Mouse (Mus musculus) spleen, postnatal 4 days (tissue): ENCODE measurements around the gene Rxylt1.

Experiments
- DNase-seq, 2 experiments: peaks; one replicate each; pipeline ENCODE4 v3.0.0; 2022; ENCODE audit warnings: low spot score in 2 of 2

The Rxylt1 gene

DNA sequence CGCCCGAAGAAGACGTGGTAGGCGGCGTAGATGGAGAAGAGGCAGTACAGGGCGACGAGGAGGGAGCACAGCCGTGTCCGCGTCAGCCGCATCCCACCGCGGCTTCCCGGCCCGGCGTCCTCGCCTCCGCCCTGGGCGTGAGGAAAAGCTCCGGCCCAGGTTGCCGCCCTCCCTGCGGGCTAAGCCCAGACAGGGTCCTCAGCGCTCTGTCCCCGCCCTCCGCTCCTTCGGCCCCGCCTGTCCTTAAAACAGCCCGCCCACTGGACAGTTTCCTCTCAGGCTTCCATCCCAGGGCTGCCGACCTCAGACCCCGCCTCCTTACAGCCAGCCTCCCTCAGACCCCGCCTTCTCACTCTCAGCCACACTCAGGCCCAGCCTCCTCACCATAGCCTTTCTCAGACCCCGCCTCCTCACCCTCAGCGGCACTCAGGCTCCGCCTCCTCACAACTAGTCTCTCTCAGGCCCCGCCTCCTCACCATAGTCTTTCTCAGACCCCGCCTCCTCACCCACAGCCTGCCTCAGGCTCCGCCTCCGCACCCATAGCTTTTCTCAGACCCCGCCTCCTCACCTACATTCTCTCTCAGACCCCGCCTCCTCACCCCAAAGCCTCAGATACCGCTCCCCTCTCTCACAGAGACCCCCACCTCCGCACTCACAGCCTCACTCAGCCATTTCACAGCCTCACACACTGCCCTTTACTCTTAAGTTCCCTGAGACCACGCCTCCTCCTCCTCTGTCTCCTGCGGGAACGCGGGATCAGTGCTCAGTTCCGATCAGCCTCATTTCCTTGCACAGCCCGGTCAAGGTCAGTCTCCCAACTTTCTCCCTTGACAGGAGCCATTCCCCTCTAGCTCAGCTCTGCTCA, at the start of gene Rxylt1:
TSS of gene Rxylt1 (minus strand) at position 392 of the 865 bp plus-strand sequence.
- peak; percentile 89 to 90 for DNase-seq

DNA sequence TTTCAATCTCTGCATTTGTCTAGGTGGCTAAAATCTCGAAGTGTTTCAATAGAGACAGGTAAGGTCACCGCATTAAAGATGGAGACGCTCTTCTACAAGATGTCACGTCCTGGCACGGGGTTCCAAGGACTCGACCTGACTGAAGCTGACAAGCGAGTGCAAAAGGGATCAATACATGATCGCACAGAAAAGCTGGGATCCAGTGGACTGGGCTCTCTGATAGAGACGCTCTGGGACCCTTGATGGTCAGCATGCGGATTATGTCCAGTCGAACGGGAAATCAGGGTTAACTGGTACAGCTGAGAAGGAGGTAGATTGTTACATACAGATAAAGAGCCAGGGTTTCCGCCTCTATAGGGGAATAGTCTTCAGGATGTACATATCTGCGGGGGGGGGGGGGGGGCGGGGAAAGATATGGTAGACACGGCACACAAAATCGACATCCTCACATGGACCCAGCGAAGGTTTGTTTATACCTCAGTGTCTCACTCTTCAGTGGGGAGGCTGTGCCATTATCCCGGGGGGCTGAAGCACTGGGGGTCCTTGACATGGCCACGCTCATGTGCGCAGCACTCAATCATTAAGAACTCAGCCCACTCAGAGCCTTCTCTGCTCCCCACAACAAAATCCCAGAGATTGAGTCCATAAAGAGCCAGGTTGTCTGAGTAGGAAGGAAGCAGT, 24.3 kb upstream of the Rxylt1 start:
- no peak for DNase-seq

DNA sequence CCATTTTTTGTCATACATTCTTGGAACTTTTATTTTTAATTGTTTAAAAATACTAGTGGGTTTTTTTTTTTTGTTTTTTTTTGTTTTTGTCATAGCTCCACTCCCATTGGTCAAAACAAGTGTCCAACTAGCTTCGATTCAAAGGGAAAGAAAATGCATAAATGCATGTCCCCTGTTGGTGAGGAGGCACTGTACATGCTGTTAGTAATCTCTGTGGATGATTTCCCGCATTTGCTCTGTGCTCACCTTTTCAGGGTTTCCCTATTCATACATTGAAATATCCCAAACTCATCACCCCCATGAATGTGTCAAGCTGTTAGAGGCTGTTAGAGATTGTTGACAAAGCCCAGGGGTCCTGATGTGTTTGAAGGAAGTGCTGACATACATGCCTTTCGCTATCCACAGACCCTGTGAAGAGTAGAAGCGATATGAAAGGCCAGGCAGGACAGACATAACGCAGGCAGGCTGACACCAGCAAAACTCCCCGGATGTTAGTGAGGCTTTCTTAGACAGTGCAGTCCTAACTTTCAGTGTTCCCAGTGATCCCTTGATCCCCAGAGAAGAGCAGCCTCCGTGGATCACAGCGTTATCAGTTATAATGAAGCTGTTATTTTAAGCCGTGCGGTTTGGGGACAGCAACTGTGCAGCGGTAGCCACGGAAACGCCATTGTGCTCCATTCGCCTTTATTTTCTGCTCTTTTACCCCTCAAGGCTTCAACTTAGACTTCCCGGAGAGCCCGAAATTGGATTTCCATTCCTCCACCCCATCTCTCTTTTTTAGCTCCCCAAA, 23.5 kb upstream of the Rxylt1 start:
- no peak for DNase-seq

DNA sequence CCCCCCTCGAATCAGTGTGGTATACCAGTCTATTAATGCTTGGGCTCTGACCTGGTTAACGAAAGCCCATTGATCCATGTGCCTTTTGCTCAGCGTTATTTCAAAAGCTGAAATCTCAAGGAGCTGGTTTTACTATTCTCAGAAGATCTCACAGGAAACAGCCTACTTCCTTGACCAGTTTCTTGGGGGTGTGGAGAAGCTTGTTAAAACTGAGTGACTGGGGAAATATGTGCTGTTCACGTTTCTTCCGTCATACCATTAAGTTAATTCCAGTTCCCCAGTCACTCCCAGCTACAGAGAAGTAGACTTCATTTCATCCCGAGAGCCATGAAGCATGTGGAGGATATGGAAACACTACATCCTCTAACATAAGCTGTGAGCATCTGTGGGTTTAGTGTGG, 22.3 kb upstream of the Rxylt1 start:
- DNase-seq: no peak

DNA sequence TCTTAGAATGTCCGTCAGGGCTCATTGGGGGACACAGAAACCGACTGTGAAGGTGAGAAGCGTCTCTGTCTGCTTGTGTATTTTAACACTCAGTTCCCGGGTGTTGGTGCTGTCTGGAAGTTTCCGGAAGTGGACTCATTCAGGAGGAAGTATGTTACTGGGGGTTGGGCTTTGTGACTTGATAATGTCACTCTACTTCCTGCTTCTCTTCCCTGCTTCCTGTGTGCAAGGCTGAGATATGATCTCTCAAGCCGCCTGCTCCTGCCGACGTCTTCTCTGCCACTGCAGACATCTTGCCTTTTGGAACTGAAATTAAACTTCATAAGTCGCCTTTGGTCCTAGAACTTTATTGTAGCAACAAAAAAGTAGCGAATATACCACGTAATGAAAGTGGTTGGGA, 19.5 kb upstream of the Rxylt1 start:
- no peak for DNase-seq

DNA sequence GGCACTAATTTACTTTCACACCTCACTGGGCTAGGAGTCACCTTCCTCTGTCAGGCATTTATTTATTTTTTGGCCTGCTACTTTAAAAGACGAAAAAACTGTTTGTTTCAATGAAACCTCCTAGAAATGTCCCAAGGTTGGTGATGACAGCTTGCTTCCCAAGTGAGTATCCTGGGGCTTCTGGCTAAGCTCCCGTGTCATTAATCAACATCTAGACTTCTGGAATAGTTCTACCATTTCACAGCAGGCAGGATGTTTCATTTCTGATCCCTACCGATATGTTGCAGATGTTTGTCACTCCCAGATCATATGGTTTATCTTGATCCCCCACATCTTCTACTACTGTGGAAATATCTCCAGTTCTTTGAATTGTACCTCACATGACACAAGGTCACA, 9.5 kb upstream of the Rxylt1 start:
- no peak for DNase-seq

DNA sequence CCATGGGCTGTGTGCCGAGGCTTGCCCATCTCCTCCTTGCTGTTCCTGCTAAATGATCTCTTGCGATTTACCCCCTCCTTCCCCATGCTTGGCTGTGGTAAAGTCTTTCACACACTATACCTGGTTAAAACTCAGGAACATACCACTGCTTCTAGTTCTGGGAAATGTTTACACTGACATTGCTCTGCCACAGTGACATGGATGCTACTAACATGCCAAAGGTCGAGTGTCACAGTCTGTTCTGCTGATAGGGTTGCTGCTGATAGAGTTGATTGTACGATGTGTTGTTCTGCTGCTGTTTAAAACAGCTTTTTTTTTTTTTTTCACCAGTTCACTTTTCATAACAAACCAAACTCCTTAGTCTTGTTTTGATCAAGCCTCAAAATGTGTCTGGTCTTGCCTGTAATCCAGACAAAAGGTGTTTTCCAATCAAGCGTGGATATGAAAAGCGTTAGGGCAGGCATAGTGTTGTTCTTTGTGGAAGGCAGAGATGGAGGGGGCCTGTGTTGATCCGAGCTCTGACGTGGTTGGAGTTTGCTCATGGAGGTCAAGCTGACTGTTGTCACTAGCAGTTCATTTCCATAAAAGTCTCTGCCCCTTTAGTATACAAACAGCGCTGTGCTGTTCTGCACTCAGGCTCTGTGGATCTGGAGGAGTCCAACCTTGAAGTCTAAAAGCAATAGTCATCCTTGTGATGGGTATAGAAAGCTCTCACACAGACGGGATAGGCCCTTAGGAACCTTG, 8.9 kb upstream of the Rxylt1 start:
- DNase-seq: no peak

DNA sequence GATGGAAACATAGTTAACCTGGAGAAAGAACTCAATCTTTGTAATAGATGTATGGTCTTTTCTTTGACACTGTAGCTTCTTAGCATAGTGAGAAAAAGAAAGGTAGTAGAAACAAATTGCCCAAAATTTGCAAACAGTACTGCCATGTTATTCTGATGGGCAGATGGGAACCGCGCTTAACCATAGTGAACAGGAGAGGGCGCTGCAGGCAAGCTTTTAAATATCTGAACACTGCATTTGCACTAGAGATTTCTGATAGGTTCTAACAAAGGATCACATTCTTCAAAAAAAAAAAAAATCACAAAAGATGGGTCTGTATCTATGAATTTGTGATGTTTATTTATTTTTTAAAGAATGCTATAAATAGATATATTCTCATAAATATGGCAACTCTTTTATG, 8.2 kb upstream of the Rxylt1 start:
- DNase-seq: no peak

DNA sequence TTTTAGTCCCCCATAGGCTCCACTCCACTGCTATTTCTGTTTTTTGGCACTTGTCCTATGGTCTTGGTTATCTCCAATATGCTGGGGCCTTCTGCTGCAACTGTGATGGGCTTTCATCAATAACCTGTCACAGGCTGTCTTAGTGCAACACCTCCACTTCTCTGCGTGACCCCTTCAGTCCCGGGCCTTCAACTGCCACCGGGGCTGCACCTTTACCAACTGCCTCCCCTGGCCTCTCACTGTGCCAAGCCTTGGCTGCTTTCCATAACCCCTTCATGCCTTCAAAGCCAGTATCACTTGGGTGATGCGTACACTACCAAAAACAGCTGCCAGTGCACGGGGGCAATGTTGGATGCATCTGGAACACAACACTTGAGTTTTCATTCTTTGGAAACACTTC, 5.5 kb upstream of the Rxylt1 start:
- DNase-seq: no peak

DNA sequence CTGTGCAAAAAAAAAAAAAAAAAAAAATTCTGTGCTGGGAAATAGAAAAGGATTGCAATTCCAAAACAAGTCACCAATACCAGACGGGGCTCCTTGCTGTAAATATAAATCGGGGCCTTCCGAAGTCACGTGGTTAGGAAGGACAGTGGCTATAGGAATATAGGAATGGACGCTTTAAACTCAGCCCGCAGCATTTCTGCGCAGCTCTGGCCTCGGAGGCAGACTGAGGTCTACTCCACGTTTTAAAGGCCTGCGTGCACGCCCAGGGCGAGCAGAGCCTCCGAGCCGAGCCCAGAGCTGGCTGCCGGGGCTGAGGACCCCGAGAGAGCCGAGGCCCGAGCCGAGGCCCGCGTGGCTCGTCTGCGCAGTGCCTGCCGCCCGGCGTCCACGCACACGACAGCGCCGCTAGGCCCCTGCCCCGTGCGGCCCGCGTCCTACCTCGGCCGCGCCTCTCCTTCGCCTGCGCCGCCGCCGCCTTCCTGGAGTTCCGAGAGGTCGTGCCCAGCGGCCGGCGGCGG, 650 bp downstream of the Rxylt1 start:
- DNase-seq: no peak

DNA sequence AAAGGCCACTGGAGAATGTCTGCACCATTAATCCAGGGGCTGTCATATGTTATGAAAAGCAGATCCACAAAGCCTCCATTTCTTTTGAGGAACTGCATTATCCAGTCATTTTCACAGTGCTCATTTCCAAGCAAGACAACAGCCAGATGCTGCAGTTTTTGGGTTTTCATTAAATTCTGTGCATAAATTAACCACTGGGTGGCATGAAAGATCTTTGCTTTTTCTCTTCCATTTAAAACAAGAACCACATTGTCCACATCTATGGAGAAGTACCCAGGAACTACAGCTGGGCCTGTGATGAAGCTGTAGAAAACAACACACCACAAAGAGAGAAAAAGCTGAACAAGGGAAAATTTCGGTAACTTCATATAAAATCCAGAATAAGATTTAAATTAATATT, 6.7 kb downstream of the Rxylt1 start:
- no peak for DNase-seq

DNA sequence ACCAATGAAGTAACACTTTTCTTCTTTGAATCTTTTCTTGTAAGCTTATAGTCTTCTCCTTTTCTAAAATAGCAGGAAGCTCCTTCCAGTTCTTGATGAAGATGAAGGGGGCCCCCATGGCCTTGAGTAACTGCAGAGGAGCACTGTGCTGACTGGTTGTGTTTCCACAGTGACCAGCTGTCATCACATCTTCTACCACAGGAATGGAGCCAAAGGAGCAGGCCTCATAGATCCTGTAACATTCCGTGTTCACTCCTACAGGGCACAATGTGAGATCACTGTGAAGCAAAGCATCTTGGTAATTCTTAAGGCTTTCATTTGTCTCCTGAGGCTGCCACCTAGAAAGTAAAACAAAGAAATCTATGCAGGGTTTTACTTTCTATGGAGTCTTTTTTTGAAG, 15.8 kb downstream of the Rxylt1 start:
- DNase-seq: no peak

DNA sequence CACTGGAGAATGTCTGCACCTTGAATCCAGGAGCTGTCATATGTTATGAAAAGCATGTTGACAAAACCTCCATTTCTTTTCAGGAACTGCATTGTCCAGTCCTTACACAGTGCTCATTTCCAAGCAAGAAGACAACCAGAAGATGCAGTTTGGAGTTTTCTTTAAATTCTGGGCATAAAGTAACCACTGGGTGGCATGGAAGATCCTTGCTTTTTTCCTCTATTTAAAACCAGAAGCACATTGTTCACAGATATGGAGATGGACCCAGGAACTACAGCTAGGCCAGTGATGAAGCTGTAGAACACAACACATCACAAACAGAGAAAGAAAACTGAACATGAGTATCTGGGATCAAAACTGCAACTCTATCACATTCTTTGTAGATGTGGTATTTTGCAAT, 28.0 kb downstream of the Rxylt1 start:
- DNase-seq: no peak

DNA sequence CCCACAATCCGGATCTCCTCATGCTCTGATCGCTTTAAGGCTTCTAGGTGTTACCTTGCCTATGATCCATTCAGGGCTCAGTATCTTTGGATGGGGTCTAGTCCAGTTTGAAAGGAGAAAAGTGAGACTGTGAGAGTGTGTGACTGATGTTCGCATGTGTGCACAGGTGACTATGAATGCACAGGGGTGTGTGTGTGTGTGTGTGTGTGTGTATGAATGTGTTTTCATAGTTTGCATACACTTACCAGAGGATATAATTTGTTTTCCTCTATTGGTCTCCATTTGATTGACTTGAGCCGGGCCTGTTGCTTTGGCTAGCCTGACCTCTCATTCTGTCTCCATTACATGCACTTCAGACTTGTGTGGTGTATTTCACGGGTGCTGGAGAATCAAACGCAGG, 41.3 kb downstream of the Rxylt1 start:
- no peak for DNase-seq

DNA sequence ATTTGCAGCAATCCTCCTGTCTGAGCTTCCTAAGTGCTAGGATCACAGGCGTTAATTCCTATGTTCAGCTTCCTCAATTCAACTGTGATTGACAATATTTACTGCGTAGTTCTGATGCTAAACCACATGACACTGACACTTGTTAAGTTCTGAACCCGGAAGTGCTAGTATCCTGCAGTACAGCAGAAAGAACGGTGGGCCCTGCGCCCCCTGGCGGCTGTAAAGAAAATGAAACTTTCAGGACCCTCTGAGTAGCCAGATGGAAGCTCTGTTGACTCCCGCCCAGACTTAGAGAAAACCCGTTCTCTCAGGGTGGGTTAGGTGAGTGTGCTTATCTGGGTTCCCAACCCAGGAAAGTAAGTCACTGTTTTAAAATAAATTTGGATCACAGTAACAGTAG, 42.6 kb downstream of the Rxylt1 start:
- peak; percentile 35 to 75 for DNase-seq

DNA sequence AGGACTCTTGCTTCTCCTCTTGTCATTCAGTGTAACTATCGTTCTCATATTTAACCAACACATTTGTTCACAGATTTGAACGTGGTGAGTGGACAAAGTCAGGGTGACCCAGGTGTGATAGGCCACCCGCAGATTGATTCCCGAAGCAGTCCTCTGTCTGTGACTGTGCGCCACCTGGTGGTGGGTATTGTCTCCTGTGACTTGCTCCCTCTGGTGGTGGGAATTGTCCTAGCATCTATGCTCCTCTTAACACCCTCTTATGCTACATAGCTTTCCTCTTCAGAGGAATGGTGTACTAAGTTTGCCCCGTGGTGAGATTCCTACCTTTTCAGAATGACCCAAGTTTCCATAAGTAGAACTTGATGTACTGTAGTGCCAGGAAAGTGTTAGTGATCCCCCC, 45.3 kb downstream of the Rxylt1 start:
- DNase-seq: peak; percentile 76 to 93

DNA sequence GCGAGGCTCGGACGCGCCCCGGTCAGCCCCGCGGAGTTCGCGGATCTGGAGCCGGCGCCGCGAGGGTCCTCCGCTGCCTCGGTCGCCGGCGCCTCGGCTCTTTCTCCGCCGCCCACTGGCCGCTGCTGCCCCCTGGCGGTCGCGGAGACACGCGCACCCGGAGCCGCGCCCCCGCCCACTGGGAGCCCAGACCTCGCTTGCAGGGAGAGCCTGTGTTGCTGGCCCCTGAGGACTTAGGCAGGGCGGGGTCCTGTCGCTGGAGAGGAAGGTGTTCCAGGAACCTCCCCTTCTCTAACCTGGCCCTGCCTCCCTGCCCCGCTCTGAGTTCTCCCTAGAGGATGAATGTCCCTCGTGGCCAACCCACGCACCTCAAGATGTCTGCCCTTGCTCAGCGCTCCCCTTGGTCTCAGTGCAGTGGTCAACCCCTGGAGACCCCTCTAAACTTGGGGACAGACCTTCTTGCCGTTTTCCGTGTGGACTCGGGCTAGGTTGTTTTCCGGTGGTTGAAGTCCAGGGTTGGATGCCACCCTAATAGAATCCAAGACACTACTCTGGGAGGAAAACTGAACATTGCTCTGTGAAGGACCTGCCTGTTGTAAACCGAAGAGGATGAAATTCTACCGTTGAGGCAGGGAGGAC, 49.3 kb downstream of the Rxylt1 start:
- peak; percentile 73 to 93 for DNase-seq

DNA sequence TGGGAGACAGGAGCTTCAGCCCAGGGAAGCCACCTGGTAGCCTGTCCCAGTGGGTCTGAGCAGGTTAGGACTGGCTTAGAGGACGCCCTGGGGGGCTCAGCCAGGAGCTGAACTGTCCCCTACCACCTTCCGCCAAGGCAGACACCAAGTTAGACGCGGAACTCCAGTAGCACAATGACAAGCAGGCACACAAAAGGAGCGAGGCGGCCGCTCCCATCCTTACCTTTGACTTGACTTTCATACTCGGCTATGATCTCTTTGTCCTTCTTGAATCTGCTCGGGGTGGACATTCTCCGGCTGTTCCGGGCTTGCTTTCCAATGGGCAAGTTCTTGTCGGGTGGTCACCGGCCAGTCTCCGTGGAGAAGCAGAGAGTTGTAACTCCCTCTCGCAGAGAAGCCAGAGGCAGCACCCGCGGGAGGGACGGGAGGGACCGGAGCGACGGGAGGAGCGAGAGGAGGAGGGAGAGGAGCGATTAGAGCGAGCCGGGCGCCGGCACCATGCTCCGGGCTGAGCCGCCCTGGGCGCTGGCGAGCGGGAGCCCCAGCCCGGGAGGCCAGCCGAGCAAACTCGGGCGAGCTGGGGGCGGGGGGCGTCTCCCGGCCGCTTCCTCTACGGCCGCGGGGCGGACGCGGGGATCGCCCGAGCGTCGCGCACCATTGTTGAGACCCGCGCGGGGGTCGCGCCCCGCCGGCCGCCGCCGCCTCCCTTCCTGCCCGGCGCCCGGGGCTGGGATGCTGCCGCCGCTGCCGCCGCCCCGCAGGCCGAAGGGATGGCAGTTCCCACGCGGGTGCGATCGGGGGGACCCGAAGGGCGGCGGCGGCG, 50.1 kb downstream of the Rxylt1 start, which contains the start of gene Srgap1:
TSS of gene Srgap1 (minus strand) at position 412 of the 823 bp plus-strand sequence.
- peak; percentile 28 to 70 for DNase-seq

DNA sequence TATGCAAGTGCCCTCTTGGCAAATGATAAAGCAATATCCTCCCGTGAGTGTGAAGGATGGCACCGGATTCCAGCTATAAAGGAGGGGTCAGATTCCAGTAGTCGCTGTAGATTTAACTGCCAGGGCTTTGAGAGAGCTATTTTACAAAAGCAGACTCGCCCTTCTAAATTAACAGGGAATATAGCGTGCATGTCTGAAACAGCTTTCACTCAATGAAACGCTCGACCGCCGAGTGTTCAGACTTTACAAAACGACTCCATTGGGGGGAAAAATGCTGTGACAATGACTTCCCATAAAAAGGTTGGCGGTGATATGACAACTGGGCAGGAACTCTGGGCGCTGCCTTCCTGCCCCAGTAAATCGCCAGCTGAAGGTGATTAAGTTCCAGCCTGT, 50.7 kb downstream of the Rxylt1 start:
- no peak for DNase-seq

DNA sequence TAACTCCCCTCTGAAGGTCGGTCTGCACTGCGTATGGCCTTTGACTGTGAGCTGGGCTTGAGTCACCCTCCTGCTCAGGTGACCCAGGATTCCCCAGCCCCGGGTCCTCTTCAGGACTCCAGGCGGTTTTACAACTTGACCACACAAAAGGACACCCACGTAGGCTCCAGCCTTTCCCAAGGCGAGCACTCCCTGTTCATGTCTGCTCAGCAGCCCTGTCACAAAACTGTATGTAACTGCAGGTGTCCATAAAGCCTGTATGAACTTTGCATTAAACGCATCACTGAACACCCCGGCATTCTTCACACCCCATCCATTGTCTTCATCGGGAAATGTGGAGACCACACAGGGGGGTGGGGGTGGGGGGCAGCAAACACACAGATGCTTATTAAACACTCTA, 51.2 kb downstream of the Rxylt1 start:
- DNase-seq: no peak
